Comparison of ENCODE assay signal across 16 mouse cellular contexts in genomic region chr11:77903761-77904160, GRCm38 (mm10). TPM values are rescaled to one million over a fixed set of nuclear protein-coding genes. Genes with fewer than 3 reads are reported as not detected.
DNase-seq lines count a peak whose midpoint lies in the region; ATAC-seq and TF ChIP-seq lines count a peak whose summit lies in the region.
"Had no signal": no experiment of that assay in that cellular context is flagged by ENCODE, and none has a peak within 500 bp of the region (broad histone marks: within the 10 kb centered on the region; RNA-seq: fewer than 3 reads in every experiment).

No protein-coding gene starts in this region.

- ATAC-seq in lung, postnatal 0 days = no peak
- ATAC-seq in hindbrain, embryonic 11.5 days (ENCODE audit: low FRiP score) = no peak
- ATAC-seq in neural tube, embryonic 14.5 days (ENCODE audit: low read depth) = no peak
- ATAC-seq: Patski had no signal

- H3K27me3 ChIP-seq in lung, postnatal 0 days (replicated peaks; ENCODE audit: insufficient read depth, low read length) = no peaks in the 10 kb centered on the region
- no peaks in the 10 kb centered on the region for H3K27me3 ChIP-seq in hindbrain, embryonic 11.5 days (ENCODE audit: control insufficient read depth, insufficient read depth, low read length)
- no peaks in the 10 kb centered on the region for H3K27me3 ChIP-seq in neural tube, embryonic 14.5 days (ENCODE audit: control insufficient read depth, insufficient read depth, low read length)

- H3K9ac ChIP-seq in lung, postnatal 0 days (replicated peaks; ENCODE audit: low read depth) = no peak overlapping the region
- H3K9ac ChIP-seq in hindbrain, embryonic 11.5 days (ENCODE audit: low read depth, low read length) = no peak overlapping the region
- no peak overlapping the region for H3K9ac ChIP-seq in neural tube, embryonic 14.5 days (replicated peaks; ENCODE audit: low read depth, low read length)
- H3K9ac ChIP-seq: kidney, embryonic 15.5 days; liver, embryonic 13.5 days had no signal

- no peak overlapping the region for H3K4me2 ChIP-seq in lung, postnatal 0 days (replicated peaks; ENCODE audit: low read depth, low read length)
- no peak overlapping the region for H3K4me2 ChIP-seq in hindbrain, embryonic 11.5 days (replicated peaks; ENCODE audit: low read depth, low read length)
- H3K4me2 ChIP-seq in neural tube, embryonic 14.5 days (ENCODE audit: low read depth, low read length) = no peak overlapping the region
- H3K4me2 ChIP-seq: kidney, embryonic 15.5 days; liver, embryonic 13.5 days had no signal

- intact Hi-C loops in heart, postnatal 36 days (cut with DNase I) = no loop called here

- TF ChIP-seq EP300 in lung, postnatal 0 days (IDR thresholded peaks at IDR 0.05) = no peak

- 13% methylated on average over 3 of the region's 3 CpGs for WGBS in lung, postnatal 0 days
- WGBS in hindbrain, embryonic 11.5 days = 27% methylated on average over 3 of the region's 3 CpGs
- WGBS in neural tube, embryonic 14.5 days = 38% methylated on average over 3 of the region's 3 CpGs

- peak; percentile 41 to 44 for DNase-seq in cerebellum, postnatal 25 days
- DNase-seq in cerebellum, postnatal 4 days (ENCODE audit: low spot score in 2 of 2) = no peak
- peak; percentile 32 for DNase-seq in lung, postnatal 0 days (ENCODE audit: low spot score)
- no peak for DNase-seq in lung, postnatal 14 days
- no peak for DNase-seq in hindbrain, embryonic 11.5 days (ENCODE audit: low spot score)
- DNase-seq in liver = no peak
- no peak for DNase-seq in heart, postnatal 36 days
- DNase-seq: gastrocnemius, postnatal 14 days; liver, embryonic 13.5 days; spleen, adult 18-20 months; thymus, adult 2 months had no signal

- H3K9me3 ChIP-seq in lung, postnatal 0 days (ENCODE audit: low read length) = no peaks in the 10 kb centered on the region
- no peaks in the 10 kb centered on the region for H3K9me3 ChIP-seq in hindbrain, embryonic 11.5 days (ENCODE audit: control insufficient read depth, low read length)
- H3K9me3 ChIP-seq in neural tube, embryonic 14.5 days (ENCODE audit: control insufficient read depth, low read length) = no peaks in the 10 kb centered on the region
- H3K9me3 ChIP-seq: kidney, embryonic 15.5 days; liver, embryonic 13.5 days had no signal

- TF ChIP-seq CTCF in lung, postnatal 0 days (IDR thresholded peaks at IDR 0.05) = peak; percentile 44; the same call in 1 of the 2 replicates

- no peaks in the 10 kb centered on the region for H3K36me3 ChIP-seq in lung, postnatal 0 days (ENCODE audit: insufficient read depth, low read length)
- H3K36me3 ChIP-seq in hindbrain, embryonic 11.5 days (ENCODE audit: control insufficient read depth, insufficient read depth, low read length) = no peaks in the 10 kb centered on the region
- no peaks in the 10 kb centered on the region for H3K36me3 ChIP-seq in neural tube, embryonic 14.5 days (ENCODE audit: control insufficient read depth, insufficient read depth, low read length)
- H3K36me3 ChIP-seq: kidney, embryonic 15.5 days; liver, embryonic 13.5 days had no signal

- peaks cover 14% of the 10 kb centered on the region; the same call in 1 of the 2 replicates for H3K4me1 ChIP-seq in lung, postnatal 0 days (ENCODE audit: insufficient read depth, low read depth, low read length)
- H3K4me1 ChIP-seq in hindbrain, embryonic 11.5 days (replicated peaks; ENCODE audit: control insufficient read depth, insufficient read depth, low read length) = peaks cover 12% of the 10 kb centered on the region
- H3K4me1 ChIP-seq in neural tube, embryonic 14.5 days (ENCODE audit: control insufficient read depth, insufficient read depth, low read length) = no peaks in the 10 kb centered on the region; the same call in none of the 2 replicates
- H3K4me1 ChIP-seq: megakaryocyte, embryonic 14.5 days had no signal

- no peak overlapping the region for H3K4me3 ChIP-seq in lung, postnatal 0 days (ENCODE audit: low read depth, low read length)
- no peak overlapping the region for H3K4me3 ChIP-seq in hindbrain, embryonic 11.5 days (ENCODE audit: low read depth, low read length)
- H3K4me3 ChIP-seq in neural tube, embryonic 14.5 days (ENCODE audit: low read depth, low read length) = no peak overlapping the region
- H3K4me3 ChIP-seq: kidney, embryonic 15.5 days; liver, embryonic 13.5 days; megakaryocyte, embryonic 14.5 days had no signal

- no peak overlapping the region for H3K27ac ChIP-seq in lung, postnatal 0 days (ENCODE audit: low read length)
- peak overlapping the region; percentile 39; the same call in 1 of the 2 replicates for H3K27ac ChIP-seq in hindbrain, embryonic 11.5 days (ENCODE audit: low read depth, low read length)
- peak overlapping the region; percentile 30; the same call in 1 of the 2 replicates for H3K27ac ChIP-seq in neural tube, embryonic 14.5 days (ENCODE audit: low read depth, low read length)
- H3K27ac ChIP-seq: kidney, embryonic 15.5 days; liver, embryonic 13.5 days had no signal

RNA-seq across cellular contexts. Expression of gene Pipox, which starts 9.9 kb away (rescaled TPM):
- polyA plus RNA-seq in lung, postnatal 0 days (2015; fragmentation: Nextera tagmentation; extraction: Ambion mirVana) = 0.23 and 0.40 TPM in 2 replicates
- polyA plus RNA-seq in hindbrain, embryonic 11.5 days (2014; fragmentation: Nextera tagmentation; extraction: Ambion mirVana) = 7.6 and 8.6 TPM in 2 replicates
- polyA plus RNA-seq in neural tube, embryonic 14.5 days (2014; fragmentation: Nextera tagmentation; extraction: Ambion mirVana) = 4.6 and 6.7 TPM in 2 replicates
- total RNA-seq in heart, postnatal 36 days (2021) = under 1 TPM; 0.53 to 0.89 TPM
- total RNA-seq: common myeloid progenitor, adult 5-6 weeks had no signal

RNA-seq across cellular contexts. Expression of gene Sez6, which starts 26.8 kb away (rescaled TPM):
- 0.04 and 0.06 TPM in 2 replicates for polyA plus RNA-seq in lung, postnatal 0 days (2015; fragmentation: Nextera tagmentation; extraction: Ambion mirVana)
- 13.3 TPM in 2 replicates for polyA plus RNA-seq in hindbrain, embryonic 11.5 days (2014; fragmentation: Nextera tagmentation; extraction: Ambion mirVana)
- 121 and 145 TPM in 2 replicates for polyA plus RNA-seq in neural tube, embryonic 14.5 days (2014; fragmentation: Nextera tagmentation; extraction: Ambion mirVana)
- under 1 TPM; 0.16 to 0.44 TPM for total RNA-seq in heart, postnatal 36 days (2021)
- total RNA-seq: common myeloid progenitor, adult 5-6 weeks had no signal
- polyA plus RNA-seq: Patski had no signal

Comparison
In these comparisons a context has a peak if more than half of its experiments do, and no peak if none do; other contexts are left out.
1. DNase-seq: peak in cerebellum, postnatal 25 days (2 of 2) and lung, postnatal 0 days (single experiment); none in cerebellum, postnatal 4 days (0 of 2), lung, postnatal 14 days (single experiment), hindbrain, embryonic 11.5 days (single experiment), liver (single experiment) and heart, postnatal 36 days (0 of 2).
2. RNA of gene Sez6, which starts 26.8 kb away (polyA plus RNA-seq): 121 to 145 TPM in neural tube, embryonic 14.5 days and 13.3 TPM in hindbrain, embryonic 11.5 days; 0.04 to 0.06 TPM in lung, postnatal 0 days; every median in the first group is over 10 times any median in the second.